Mouse (Mus musculus) MEL (cell line): ENCODE measurements around the gene Cmc1. TPM values are rescaled to one million over a fixed set of nuclear protein-coding genes. Genes with fewer than 3 reads are reported as not detected.

Experiments used
- DNase-seq: peaks from one replicate; pipeline ENCODE4 v3.0.0; 2011; ENCODE audit warnings: low read depth, low spot score
- H3K27ac ChIP-seq: 2 replicates; pipeline ENCODE4 v1.5.1; 2012; ENCODE audit warnings: low read depth, mild to moderate bottlenecking, control low read depth, low read length, moderate library complexity; ENCODE audit not compliant: control insufficient read depth
- H3K27me3 ChIP-seq, 2 experiments: fragments of 150-350 bp in 1 of 2; sonication (generic) in 1 of 2; 2 replicates each; pipeline ENCODE4 v1.6.1; 2012; ENCODE audit warnings: low read length in 2 of 2, mild to moderate bottlenecking in 2 of 2, improper control_type of control experiment in 1 of 2, moderate library complexity in 1 of 2; ENCODE audit not compliant: insufficient read depth in 2 of 2, control insufficient read depth in 1 of 2
- H3K36me3 ChIP-seq, 2 experiments: 2 replicates each; pipeline ENCODE4 v1.6.1; 2012 to 2014; ENCODE audit warnings: low read length in 2 of 2, improper control_type of control experiment in 1 of 2, inconsistent platforms in 1 of 2, mild to moderate bottlenecking in 1 of 2; ENCODE audit not compliant: insufficient read depth in 2 of 2, control insufficient read depth in 1 of 2
- H3K4me1 ChIP-seq, 2 experiments: fragments of 150-350 bp in 1 of 2; sonication (generic) in 1 of 2; 2 replicates each; pipeline ENCODE4 v1.6.1; 2012; ENCODE audit warnings: low read length in 2 of 2, improper control_type of control experiment in 1 of 2, mild to moderate bottlenecking in 1 of 2; ENCODE audit not compliant: insufficient read depth in 2 of 2, control insufficient read depth in 1 of 2
- H3K4me3 ChIP-seq, 2 experiments: fragments of 150-350 bp in 1 of 2; sonication (generic) in 1 of 2; 2 replicates each; pipeline ENCODE4 v1.5.1; 2012; ENCODE audit warnings: low read depth in 2 of 2, low read length in 2 of 2, mild to moderate bottlenecking in 2 of 2, moderate library complexity in 2 of 2, control low read depth in 1 of 2, improper control_type of control experiment in 1 of 2; ENCODE audit not compliant: control insufficient read depth in 1 of 2, insufficient read depth in 1 of 2
- H3K79me2 ChIP-seq: 2 replicates; pipeline ENCODE4 v1.6.1; 2012; ENCODE audit warnings: mild to moderate bottlenecking, low read length, moderate library complexity; ENCODE audit not compliant: control insufficient read depth, poor library complexity, insufficient read depth
- H3K9ac ChIP-seq: 2 replicates; pipeline ENCODE4 v1.6.1; 2012; ENCODE audit warnings: low read depth, mild to moderate bottlenecking, control low read depth, low read length, moderate library complexity; ENCODE audit not compliant: control insufficient read depth, poor library complexity, severe bottlenecking
- H3K9me3 ChIP-seq: fragments of 150-350 bp; sonication (generic); replicated peaks from 2 replicates; pipeline ENCODE4 v1.6.1; 2012; ENCODE audit warnings: mild to moderate bottlenecking, low read length, improper control_type of control experiment, moderate library complexity; ENCODE audit not compliant: insufficient read depth
- CHD2 ChIP-seq: IDR thresholded peaks from 2 replicates; pipeline ENCODE4 v1.6.1; 2011; ENCODE audit warnings: low read length, improper control_type of control experiment
- CTCF ChIP-seq, 3 experiments: IDR thresholded peaks in 2 of 3; conservative IDR thresholded peaks in 1 of 3; 2 replicates each; pipeline ENCODE4 v1.5.1; 2011 to 2012; ENCODE audit warnings: low read length in 3 of 3, low read depth in 2 of 3, mild to moderate bottlenecking in 2 of 3, improper control_type of control experiment in 1 of 3, inconsistent platforms in 1 of 3, mixed read lengths in 1 of 3, moderate library complexity in 1 of 3; ENCODE audit not compliant: control insufficient read depth in 1 of 3, insufficient read depth in 1 of 3, poor library complexity in 1 of 3, severe bottlenecking in 1 of 3
- E2F4 ChIP-seq: IDR thresholded peaks from 2 replicates; pipeline ENCODE4 v1.6.1; 2011; ENCODE audit warnings: low read depth, low read length, improper control_type of control experiment, borderline replicate concordance
- EP300 ChIP-seq, 2 experiments: IDR thresholded peaks; 2 replicates each; pipeline ENCODE4 v1.6.1; 2011; ENCODE audit warnings: improper control_type of control experiment in 2 of 2, low read length in 2 of 2, low read depth in 1 of 2, mild to moderate bottlenecking in 1 of 2
- JUND ChIP-seq: IDR thresholded peaks from 2 replicates; pipeline ENCODE4 v1.6.1; 2011; ENCODE audit warnings: low read depth, mild to moderate bottlenecking, improper control_type of control experiment, low read length
- MAX ChIP-seq: IDR thresholded peaks from 2 replicates; pipeline ENCODE4 v1.6.1; 2011; ENCODE audit warnings: low read length, improper control_type of control experiment
- MAZ ChIP-seq: IDR thresholded peaks from 2 replicates; pipeline ENCODE4 v1.6.1; 2012; ENCODE audit warnings: low read depth, mild to moderate bottlenecking, inconsistent platforms, low read length, improper control_type of control experiment
- RAD21 ChIP-seq: IDR thresholded peaks from 2 replicates; pipeline ENCODE4 v1.6.1; 2011; ENCODE audit warnings: mild to moderate bottlenecking, low read depth, low read length, improper control_type of control experiment
- RCOR1 ChIP-seq: IDR thresholded peaks from 2 replicates; pipeline ENCODE4 v1.6.1; 2012; ENCODE audit warnings: low read depth, mild to moderate bottlenecking, inconsistent platforms, low read length, improper control_type of control experiment
- SMC3 ChIP-seq: IDR thresholded peaks from 2 replicates; pipeline ENCODE4 v1.6.1; 2011; ENCODE audit warnings: low read depth, low read length, improper control_type of control experiment
- TCF12 ChIP-seq: IDR thresholded peaks from 2 replicates; pipeline ENCODE4 v1.6.1; 2014; ENCODE audit warnings: low read depth, mild to moderate bottlenecking, inconsistent platforms, low read length, improper control_type of control experiment, moderate library complexity
- USF1 ChIP-seq: IDR thresholded peaks from 2 replicates; pipeline ENCODE4 v1.6.1; 2014; ENCODE audit warnings: low read depth, mild to moderate bottlenecking, inconsistent platforms, low read length, improper control_type of control experiment, moderate library complexity
- ZC3H11A ChIP-seq: IDR thresholded peaks from 2 replicates; pipeline ENCODE4 v1.6.1; 2012; ENCODE audit warnings: low read depth, mild to moderate bottlenecking, inconsistent platforms, low read length, improper control_type of control experiment
- ZKSCAN1 ChIP-seq: IDR thresholded peaks from 2 replicates; pipeline ENCODE4 v1.6.1; 2012; ENCODE audit warnings: low read depth, mild to moderate bottlenecking, inconsistent platforms, low read length, improper control_type of control experiment, moderate library complexity
- polyA plus RNA-seq, 2 experiments: library from polyadenylated mRNA; stranded (reverse) in 1 of 2; unstranded in 1 of 2; fragments of >175 nt in 1 of 2; fragments of >200 nt in 1 of 2; gene quantifications; 2 replicates each; pipeline versions ENCODE4 v1.2.1 to v1.2.4; 2012; ENCODE audit warnings: low replicate concordance in 2 of 2, low read depth in 1 of 2; ENCODE audit not compliant: insufficient read length in 2 of 2, insufficient read depth in 1 of 2, missing spikeins in 1 of 2
- total RNA-seq: library from RNA; depleted of rRNA; stranded (reverse); fragments of 300-350 nt; gene quantifications from 2 replicates; pipeline ENCODE4 v1.2.3, GENCODE M21; 2012

Cmc1 gene
- total and polyA plus RNA-seq, 3 experiments: 35.9 to 36.0 TPM; not detected in 1

DNA sequence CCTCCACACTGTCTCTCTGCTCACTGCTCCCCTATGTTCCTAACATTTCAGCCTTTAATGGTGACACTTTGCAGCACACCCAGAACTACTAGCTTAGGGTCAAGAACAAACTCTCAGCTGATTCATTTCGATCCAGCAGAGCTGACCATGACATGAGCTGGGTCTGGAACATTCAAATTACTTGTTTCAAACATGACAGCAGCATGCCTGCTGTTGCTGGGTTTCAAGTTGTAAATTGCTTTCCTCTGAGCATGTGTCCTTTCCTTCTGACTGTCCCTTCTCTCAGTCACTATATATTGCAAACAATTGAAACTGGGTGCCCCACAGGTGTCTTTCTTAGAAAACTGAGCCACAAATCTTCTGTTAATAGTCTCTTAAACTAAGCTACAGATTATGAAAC lies 43.3 kb upstream of the Cmc1 start:
- no peaks in the 10 kb centered on the region for H3K27me3 ChIP-seq
- no peaks in the 10 kb centered on the region for H3K4me1 ChIP-seq
- TF ChIP-seq MAZ: no peak
- H3K9me3 ChIP-seq: no peaks in the 10 kb centered on the region
- no peak overlapping the region for H3K4me3 ChIP-seq
- H3K36me3 ChIP-seq: no peaks in the 10 kb centered on the region
- no peak overlapping the region for H3K9ac ChIP-seq
- H3K79me2 ChIP-seq: no peaks in the 10 kb centered on the region
- H3K27ac ChIP-seq: no peak overlapping the region
- DNase-seq: no peak

GRCm38 (mm10) chr9:118191276-118191675 lies 41.3 kb upstream of the Cmc1 start:
- TF ChIP-seq ZKSCAN1: no peak
- TF ChIP-seq TCF12: no peak
- TF ChIP-seq E2F4: no peak
- no peak for TF ChIP-seq RCOR1
- no peak for TF ChIP-seq MAZ
- no peak for TF ChIP-seq ZC3H11A
- no peak for TF ChIP-seq SMC3
- TF ChIP-seq JUND: no peak
- TF ChIP-seq USF1: no peak
- no peak for TF ChIP-seq CHD2
- TF ChIP-seq MAX: no peak
- H3K27me3 ChIP-seq: no peaks in the 10 kb centered on the region
- H3K9me3 ChIP-seq: no peaks in the 10 kb centered on the region
- no peak overlapping the region for H3K9ac ChIP-seq
- no peaks in the 10 kb centered on the region for H3K36me3 ChIP-seq
- no peak overlapping the region for H3K4me3 ChIP-seq
- no peak overlapping the region for H3K27ac ChIP-seq
- DNase-seq: no peak
- H3K4me1 ChIP-seq: no peaks in the 10 kb centered on the region
- H3K79me2 ChIP-seq: no peaks in the 10 kb centered on the region

DNA sequence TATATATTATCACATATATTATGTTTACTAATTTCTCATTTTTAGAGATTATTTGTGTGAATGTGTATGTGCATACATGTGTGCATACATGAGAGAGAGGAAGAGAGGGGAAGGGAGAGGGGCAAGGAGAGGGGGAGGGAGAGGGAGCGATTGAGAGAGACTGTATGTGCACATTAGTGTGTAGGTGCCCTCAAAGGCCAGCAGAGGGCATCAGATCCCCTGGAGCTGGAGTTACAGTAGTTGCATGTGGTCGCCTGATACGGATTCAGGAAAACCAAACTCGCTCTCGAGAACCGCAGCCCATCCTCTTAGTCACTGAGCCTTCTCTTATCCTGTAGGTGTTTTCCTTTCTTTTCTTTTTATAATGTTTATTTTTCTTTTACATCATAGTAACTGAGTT lies 38.4 kb upstream of the Cmc1 start:
- Histone ChIP-seq H3K4me1 (no peaks in the 10 kb centered on the region), H3K4me3 (no peak overlapping the region), H3K9me3 (no peaks in the 10 kb centered on the region), H3K36me3 (no peaks in the 10 kb centered on the region), H3K27ac (no peak overlapping the region), H3K27me3 (no peaks in the 10 kb centered on the region), H3K79me2 (no peaks in the 10 kb centered on the region), H3K9ac (no peak overlapping the region)
- no peak for DNase-seq
- TF ChIP-seq RAD21 (peak; percentile 28), EP300 (IDR thresholded peaks at IDR 0.05; ENCODE audit: low read depth in 1 of 2, low read length in 2 of 2) (no peak), CTCF (IDR thresholded peaks at IDR 0.05 in 2 of 3, conservative IDR thresholded peaks at IDR 0.05 in 1 of 3; ENCODE audit: control insufficient read depth in 1 of 3, insufficient read depth in 1 of 3, low read depth in 2 of 3, low read length in 3 of 3, poor library complexity in 1 of 3, severe bottlenecking in 1 of 3) (peak; percentile 33 to 50 (median 48); a peak in 4 of 6 replicates), RCOR1 (no peak), ZC3H11A (no peak), SMC3 (peak; percentile 51)
